Comparison of ENCODE assay signal across 16 mouse cellular contexts in genomic region chr14:29028391-29029106, GRCm38 (mm10). TPM values are rescaled to one million over a fixed set of nuclear protein-coding genes. Genes with fewer than 3 reads are reported as not detected.
A peak's percentile ranks its signal among the peaks of the same experiment; 100 is the strongest.
DNase-seq lines count a peak whose midpoint lies in the region; ATAC-seq and TF ChIP-seq lines count a peak whose summit lies in the region.
"Had no signal": no experiment of that assay in that cellular context is flagged by ENCODE, and none has a peak within 500 bp of the region (broad histone marks: within the 10 kb centered on the region; RNA-seq: fewer than 3 reads in every experiment).

No protein-coding gene starts in this region.

- intact Hi-C loops in gastrocnemius, postnatal 36 days (cut with DNase I), result no loop called here

- no peak overlapping the region for H3K9ac ChIP-seq in embryonic facial prominence, embryonic 12.5 days
- H3K9ac ChIP-seq in forebrain, postnatal 0 days, result no peak overlapping the region
- H3K9ac ChIP-seq in limb, embryonic 12.5 days (replicated peaks), result no peak overlapping the region

- TF ChIP-seq CTCF in layer of hippocampus, adult 2 months (conservative IDR thresholded peaks at IDR 0.05), result no peak
- TF ChIP-seq CTCF in forebrain, postnatal 0 days (IDR thresholded peaks at IDR 0.05; ENCODE audit: low read depth), result no peak

- no peaks in the 10 kb centered on the region for H3K36me3 ChIP-seq in embryonic facial prominence, embryonic 12.5 days
- no peaks in the 10 kb centered on the region for H3K36me3 ChIP-seq in forebrain, postnatal 0 days (ENCODE audit: insufficient read depth)
- H3K36me3 ChIP-seq in limb, embryonic 12.5 days, result no peaks in the 10 kb centered on the region

- peaks cover 24% of the 10 kb centered on the region for H3K4me1 ChIP-seq in embryonic facial prominence, embryonic 12.5 days
- 0 out of 2 replicates have a peak, but pooled peaks cover 3% of the 10 kb centered on the region for H3K4me1 ChIP-seq in forebrain, postnatal 0 days (ENCODE audit: insufficient read depth)
- H3K4me1 ChIP-seq in limb, embryonic 12.5 days (replicated peaks), result peaks cover 30% of the 10 kb centered on the region

- H3K4me2 ChIP-seq in embryonic facial prominence, embryonic 12.5 days (replicated peaks), result peak overlapping the region; percentile 19; the same call in 1 of the 2 replicates
- 0 out of 2 replicates have a peak overlapping the region, but pooled peaks have one; percentile 15 for H3K4me2 ChIP-seq in forebrain, postnatal 0 days (ENCODE audit: low read depth)
- H3K4me2 ChIP-seq in limb, embryonic 12.5 days, result peak overlapping the region; percentile 28; the same call in 1 of the 2 replicates

- peak overlapping the region; percentile 71 for H3K27ac ChIP-seq in layer of hippocampus, adult 2 months
- peak overlapping the region; percentile 90 for H3K27ac ChIP-seq in embryonic facial prominence, embryonic 12.5 days
- H3K27ac ChIP-seq in forebrain, postnatal 0 days (ENCODE audit: low read depth, low read length), result 0 out of 2 replicates have a peak overlapping the region, but pooled peaks have one; percentile 16
- H3K27ac ChIP-seq in limb, embryonic 12.5 days, result peak overlapping the region; percentile 81
- H3K27ac ChIP-seq: macrophage had no signal

- no peaks in the 10 kb centered on the region for H3K9me3 ChIP-seq in embryonic facial prominence, embryonic 12.5 days
- H3K9me3 ChIP-seq in forebrain, postnatal 0 days (ENCODE audit: low read length), result no peaks in the 10 kb centered on the region
- H3K9me3 ChIP-seq in limb, embryonic 12.5 days, result no peaks in the 10 kb centered on the region

- WGBS in embryonic facial prominence, embryonic 12.5 days, result 30% methylated on average over 6 of the region's 6 CpGs
- 25% methylated on average over 6 of the region's 6 CpGs for WGBS in forebrain, postnatal 0 days
- 18% methylated on average over 6 of the region's 6 CpGs for WGBS in limb, embryonic 12.5 days

- no peak overlapping the region for H3K4me3 ChIP-seq in layer of hippocampus, adult 2 months
- H3K4me3 ChIP-seq in embryonic facial prominence, embryonic 12.5 days, result no peak overlapping the region
- no peak overlapping the region for H3K4me3 ChIP-seq in forebrain, postnatal 0 days (ENCODE audit: low read depth, low read length)
- no peak overlapping the region for H3K4me3 ChIP-seq in limb, embryonic 12.5 days (replicated peaks)
- H3K4me3 ChIP-seq: myocyte had no signal

- no peaks in the 10 kb centered on the region for H3K27me3 ChIP-seq in embryonic facial prominence, embryonic 12.5 days
- no peaks in the 10 kb centered on the region for H3K27me3 ChIP-seq in forebrain, postnatal 0 days (ENCODE audit: insufficient read depth, low read length)
- H3K27me3 ChIP-seq in limb, embryonic 12.5 days, result no peaks in the 10 kb centered on the region

- ATAC-seq in embryonic facial prominence, embryonic 12.5 days (ENCODE audit: insufficient number of reproducible peaks, insufficient read depth, low FRiP score, low TSS enrichment), result peak; percentile 58; the same call in 1 of the 2 replicates
- ATAC-seq in forebrain, postnatal 0 days, result peak; percentile 52
- ATAC-seq in limb, embryonic 12.5 days (ENCODE audit: insufficient number of reproducible peaks, insufficient read depth, low FRiP score, low TSS enrichment, low read depth), result no peak

- no peak for DNase-seq in layer of hippocampus, adult 2 months (ENCODE audit: low spot score in 2 of 2)
- DNase-seq in layer of hippocampus, adult 8-10 months (ENCODE audit: low spot score in 2 of 2), result no peak
- peak; percentile 33 for DNase-seq in forebrain, postnatal 0 days
- no peak for DNase-seq in cerebellum, postnatal 14 days
- no peak for DNase-seq in layer of hippocampus, adult 9-10 months (ENCODE audit: low spot score)
- no peak for DNase-seq in gastrocnemius, postnatal 36 days
- DNase-seq: B cell, adult 2 months; cerebellum, adult 11-12 months; gastrocnemius, postnatal 25 days; kidney, adult 9 months had no signal

RNA-seq across cellular contexts. Expression of gene Lrtm1, which starts 10.5 kb away (rescaled TPM):
- not detected for total RNA-seq in layer of hippocampus, adult 2 months (2021)
- not detected for total RNA-seq in layer of hippocampus, adult 8-10 months (2022)
- 0.33 and 0.36 TPM in 2 replicates for polyA plus RNA-seq in embryonic facial prominence, embryonic 12.5 days (2016; fragmentation: Nextera tagmentation; extraction: Ambion mirVana)
- total RNA-seq in forebrain, postnatal 0 days (2014; rRNA removed), result under 0.01 TPM in 1 of 2 replicates, not detected in the other
- polyA plus RNA-seq in forebrain, postnatal 0 days (2015; fragmentation: Nextera tagmentation; extraction: Ambion mirVana), result 0.02 TPM in 1 of 2 replicates, not detected in the other
- polyA plus RNA-seq in limb, embryonic 12.5 days (2016; fragmentation: Nextera tagmentation; extraction: Ambion mirVana), result 0.23 and 0.40 TPM in 2 replicates
- 10 to 100 TPM; 19.0 to 24.8 TPM for total RNA-seq in gastrocnemius, postnatal 36 days (2021)
- total RNA-seq: layer of hippocampus, adult 18-20 months; left cerebral cortex, postnatal 10 days had no signal
- polyA plus RNA-seq: macrophage had no signal

Comparison
In these comparisons a context has a peak if more than half of its experiments do, and no peak if none do; other contexts are left out.
1. H3K27ac ChIP-seq: peak in every context shown above with its lines; median percentile 90 in embryonic facial prominence, embryonic 12.5 days; 81 in limb, embryonic 12.5 days; 71 in layer of hippocampus, adult 2 months; 16 in forebrain, postnatal 0 days.
2. RNA of gene Lrtm1, which starts 10.5 kb away (total RNA-seq): 19.0 to 24.8 TPM in gastrocnemius, postnatal 36 days; not detected in layer of hippocampus, adult 2 months, not detected in layer of hippocampus, adult 8-10 months and under 0.01 TPM in forebrain, postnatal 0 days; every median in the first group is over 10 times any median in the second.
3. Peak in every context shown above with its lines, with median percentiles within 50 percentile points of each other: H3K4me2 ChIP-seq.